Mouse (Mus musculus) neutrophil, adult 83 days (primary cell): ENCODE results near the gene Sf3a1. TPM values are rescaled to one million over a fixed set of nuclear protein-coding genes. Genes with fewer than 3 reads are reported as not detected.

Source experiments
- total RNA-seq, 2 experiments: library from RNA; stranded (reverse); gene quantifications; one replicate each; pipeline ENCODE4 v1.2.4; 2023

The Sf3a1 gene
- total RNA-seq: 10 to 100 TPM; 35.8 to 44.4 TPM

DNA sequence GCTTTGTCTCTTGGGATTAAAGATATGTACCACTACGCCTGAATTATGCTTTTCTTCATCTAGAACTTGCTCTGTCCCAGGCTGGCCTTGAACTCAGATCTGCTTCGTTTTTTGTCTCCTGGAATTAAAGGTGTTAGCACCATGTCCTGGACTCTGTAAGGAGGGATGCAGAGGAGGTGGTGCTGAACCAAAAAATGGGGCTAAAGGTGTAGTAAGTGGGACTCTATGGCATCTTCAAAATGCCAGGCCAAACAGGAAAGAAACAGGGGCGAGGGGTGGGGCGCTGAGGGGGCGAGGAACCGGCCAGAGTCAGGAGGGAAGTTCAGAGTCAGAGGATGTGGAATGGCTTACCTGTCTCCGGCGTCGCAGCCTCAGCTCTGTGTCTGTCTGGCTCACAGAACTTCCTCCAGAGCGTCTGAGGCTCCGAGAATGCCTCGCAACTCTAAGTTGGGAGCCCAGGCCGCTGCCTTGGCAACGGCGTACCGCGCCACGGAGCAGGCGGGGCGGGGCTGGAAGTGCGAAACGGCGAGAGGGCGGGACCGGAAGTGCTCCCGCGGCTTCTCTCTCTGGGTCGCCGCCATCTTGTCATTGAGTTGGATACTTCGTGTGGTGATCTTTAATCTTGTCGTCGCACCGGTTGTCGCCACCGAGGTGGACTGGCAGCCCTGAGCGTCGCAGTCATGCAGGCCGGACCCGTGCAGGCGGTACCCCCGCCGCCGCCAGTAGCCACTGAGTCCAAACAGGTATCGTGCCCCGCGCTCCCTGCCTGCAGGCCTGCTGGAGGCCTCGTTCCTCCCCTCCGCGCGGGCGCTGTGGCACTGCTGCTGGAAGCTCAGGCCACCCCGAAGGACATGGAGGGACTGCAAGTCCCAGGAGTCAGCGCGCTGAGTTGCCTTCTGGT lies at the start of gene Sf3a1, which contains the start of gene Ccdc157:
Sf3a1 (plus strand) TSS at position 543 of the 901 bp plus-strand sequence.
Ccdc157 (minus strand) TSS at position 486 of the 901 bp plus-strand sequence.

GRCm38 (mm10) chr11:4122742-4123579 lies 37.2 kb upstream of the Sf3a1 start, which contains the start of gene Sec14l2:
TSS of gene Sec14l2 (minus strand) at chr11:4123415.

GRCm38 (mm10) chr11:4134986-4135935 lies 24.9 kb upstream of the Sf3a1 start, which contains the start of gene Rnf215:
TSS of gene Rnf215 (plus strand) at chr11:4135202.

GRCm38 (mm10) chr11:4186486-4187317 lies 26.6 kb downstream of the Sf3a1 start, which contains the start of gene Tbc1d10a:
TSS of gene Tbc1d10a (plus strand) at chr11:4186789.

GRCm38 (mm10) chr11:4217914-4218629 lies 57.9 kb downstream of the Sf3a1 start, which contains the start of gene Castor1:
TSS of gene Castor1 (plus strand) at chr11:4218225.

Other genes starting within 250 kb of the Sf3a1 start
- gene Slc35e4, start 245.7 kb upstream of the Sf3a1 start, total RNA-seq: 1 to 10 TPM; 9.2 to 9.6 TPM
- gene Tcn2, start 228.2 kb upstream of the Sf3a1 start, total RNA-seq: 100 to 1,000 TPM; 162 to 166 TPM
- gene Pes1, start 196.4 kb upstream of the Sf3a1 start, total RNA-seq: 10 to 100 TPM; 23.0 to 32.5 TPM
- not detected for gene 4930556J24Rik, start 183.6 kb upstream of the Sf3a1 start, total RNA-seq
- gene Gal3st1, start 176.7 kb upstream of the Sf3a1 start, total RNA-seq: under 1 TPM in 1 of 2 experiments, not detected in 1; 0.18 TPM
- gene Sec14l4, start 128.9 kb upstream of the Sf3a1 start, total RNA-seq: not detected
- gene Sec14l3, start 95.5 kb upstream of the Sf3a1 start, total RNA-seq: not detected
- 1 to 10 TPM; 3.1 to 3.2 TPM for gene Mtfp1, start 64.9 kb upstream of the Sf3a1 start, total RNA-seq
- 10 to 100 TPM in 1 of 2 experiments, 1 to 10 TPM in 1; 6.1 to 12.8 TPM for gene Sec14l2, start 36.9 kb upstream of the Sf3a1 start, total RNA-seq
- gene Rnf215, start 25.1 kb upstream of the Sf3a1 start, total RNA-seq: 10 to 100 TPM in 1 of 2 experiments, 1 to 10 TPM in 1; 9.8 to 12.9 TPM
- 1 to 10 TPM; 2.3 to 3.0 TPM for gene Ccdc157, start 57 bp upstream of the Sf3a1 start, total RNA-seq
- 10 to 100 TPM; 12.7 to 15.3 TPM for gene Tbc1d10a, start 26.4 kb downstream of the Sf3a1 start, total RNA-seq
- gene Castor1, start 57.9 kb downstream of the Sf3a1 start, total RNA-seq: 1 to 10 TPM; 4.4 to 5.2 TPM
- 100 to 1,000 TPM; 281 to 323 TPM for gene Osm, start 76.1 kb downstream of the Sf3a1 start, total RNA-seq
- 1 to 10 TPM; 1.9 to 3.0 TPM for gene Lif, start 97.2 kb downstream of the Sf3a1 start, total RNA-seq